9 mouse cellular contexts compared by ENCODE assay signal in the genomic region with DNA sequence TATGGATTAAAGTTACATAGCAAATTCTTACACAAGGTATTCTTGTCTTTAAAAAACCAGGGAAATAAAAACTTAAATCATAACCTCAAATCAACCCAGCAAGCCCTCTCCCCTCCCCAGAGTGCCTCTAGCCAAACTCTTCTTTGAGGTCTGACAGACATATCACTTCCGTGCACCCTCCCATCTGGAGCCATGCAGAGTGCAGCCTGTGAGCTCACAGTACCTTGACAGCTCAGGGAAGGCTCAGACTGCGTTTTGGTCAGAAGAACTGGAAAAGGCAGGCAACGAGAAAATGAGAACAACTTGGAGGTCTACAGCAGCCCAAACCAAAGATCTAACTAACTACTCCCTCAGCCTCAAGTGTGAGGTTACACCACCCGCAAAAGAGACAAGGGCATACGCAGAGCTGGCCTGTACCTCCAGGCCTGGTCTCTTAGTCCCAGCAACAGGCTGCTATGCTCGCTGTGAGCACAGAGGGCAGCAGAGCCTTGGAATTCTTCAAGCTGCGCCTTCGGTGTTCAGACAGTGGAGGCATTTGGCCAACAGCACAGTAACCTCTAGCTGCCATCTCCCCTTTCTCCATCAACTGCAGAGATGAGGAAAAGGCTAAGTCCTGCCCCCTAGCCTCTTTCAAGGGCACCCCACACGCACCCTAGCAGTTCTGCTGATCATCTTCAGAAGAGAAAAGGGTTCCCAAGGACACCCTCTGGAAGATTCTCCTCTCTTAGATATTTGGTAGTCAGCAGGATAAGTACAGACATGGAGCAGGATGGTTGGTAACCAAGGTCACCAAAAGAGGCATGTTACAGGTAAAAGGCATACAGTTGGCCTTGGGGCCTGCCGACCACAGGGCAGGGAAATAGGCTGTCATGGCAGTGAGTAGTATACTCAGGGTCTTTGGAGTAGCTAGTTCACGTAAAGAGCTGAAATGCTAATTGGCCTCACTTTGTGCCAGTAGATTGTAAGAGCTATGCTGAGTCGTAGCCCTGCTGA.
A peak's percentile ranks its signal among the peaks of the same experiment; 100 is the strongest.
DNase-seq lines count a peak whose midpoint lies in the region; ATAC-seq and TF ChIP-seq lines count a peak whose summit lies in the region.
"Had no signal": no experiment of that assay in that cellular context is flagged by ENCODE, and none has a peak within 500 bp of the region (broad histone marks: within the 10 kb centered on the region; RNA-seq: fewer than 3 reads in every experiment).

No protein-coding gene starts in this region.

- no peaks in the 10 kb centered on the region for H3K27me3 ChIP-seq in intestine, postnatal 0 days (replicated peaks; ENCODE audit: control insufficient read depth, insufficient read depth, low read length)
- H3K27me3 ChIP-seq in midbrain, embryonic 11.5 days (ENCODE audit: control insufficient read depth, insufficient read depth, low read length): no peaks in the 10 kb centered on the region
- H3K27me3 ChIP-seq in stomach, embryonic 15.5 days (replicated peaks): no peaks in the 10 kb centered on the region
- H3K27me3 ChIP-seq: megakaryocyte, embryonic 14.5 days had no signal

- intact Hi-C loops in left cerebral cortex, postnatal 14 days (cut with DNase I): loop anchor here (2.0 kb wide), 1 partner anchor 159 kb away; no protein-coding TSS in a partner anchor

- no peak overlapping the region for H3K27ac ChIP-seq in intestine, postnatal 0 days (ENCODE audit: low read depth, low read length)
- H3K27ac ChIP-seq in midbrain, embryonic 11.5 days (ENCODE audit: low read depth, low read length): no peak overlapping the region
- H3K27ac ChIP-seq in stomach, embryonic 15.5 days: no peak overlapping the region

- peak; percentile 82 for DNase-seq in adrenal gland, postnatal 14 days
- peak; percentile 72 for DNase-seq in embryo, embryonic 9.5 days (ENCODE audit: extremely low spot score)
- peak; percentile 94 for DNase-seq in heart, adult 11 months
- DNase-seq in left cerebral cortex, postnatal 14 days (ENCODE audit: low spot score in 2 of 2): peak; percentile 88 to 89
- peak; percentile 97 for DNase-seq in midbrain, embryonic 11.5 days (ENCODE audit: low spot score, missing footprints)

- peak; percentile 96 for TF ChIP-seq CTCF in intestine, postnatal 0 days (IDR thresholded peaks at IDR 0.05; ENCODE audit: low read depth)

- WGBS in intestine, postnatal 0 days: 39% methylated on average over 12 of the region's 12 CpGs
- WGBS in midbrain, embryonic 11.5 days: 28% methylated on average over 12 of the region's 12 CpGs
- 32% methylated on average over 12 of the region's 12 CpGs for WGBS in stomach, embryonic 15.5 days

- H3K9me3 ChIP-seq in intestine, postnatal 0 days (ENCODE audit: control insufficient read depth): no peaks in the 10 kb centered on the region
- no peaks in the 10 kb centered on the region for H3K9me3 ChIP-seq in midbrain, embryonic 11.5 days (ENCODE audit: control insufficient read depth, low read length)
- H3K9me3 ChIP-seq in stomach, embryonic 15.5 days: no peaks in the 10 kb centered on the region
- H3K9me3 ChIP-seq: megakaryocyte, embryonic 14.5 days had no signal

- H3K4me1 ChIP-seq in intestine, postnatal 0 days (replicated peaks; ENCODE audit: control insufficient read depth, insufficient read depth, low read length): no peaks in the 10 kb centered on the region
- H3K4me1 ChIP-seq in midbrain, embryonic 11.5 days (ENCODE audit: control insufficient read depth, insufficient read depth, low read length): peaks cover 13% of the 10 kb centered on the region
- no peaks in the 10 kb centered on the region; the same call in 1 of the 2 replicates for H3K4me1 ChIP-seq in stomach, embryonic 15.5 days
- H3K4me1 ChIP-seq: megakaryocyte, embryonic 14.5 days had no signal

- H3K4me3 ChIP-seq in intestine, postnatal 0 days (ENCODE audit: low read depth, low read length): no peak overlapping the region
- no peak overlapping the region for H3K4me3 ChIP-seq in midbrain, embryonic 11.5 days (ENCODE audit: low read depth, low read length)
- H3K4me3 ChIP-seq in stomach, embryonic 15.5 days (replicated peaks): no peak overlapping the region
- H3K4me3 ChIP-seq: megakaryocyte, embryonic 14.5 days had no signal

- H3K9ac ChIP-seq in intestine, postnatal 0 days (ENCODE audit: low read depth, low read length): no peak overlapping the region
- no peak overlapping the region for H3K9ac ChIP-seq in midbrain, embryonic 11.5 days (ENCODE audit: low read length)
- H3K9ac ChIP-seq in stomach, embryonic 15.5 days: no peak overlapping the region

- ATAC-seq in intestine, postnatal 0 days: peak; percentile 82
- peak; percentile 85 for ATAC-seq in midbrain, embryonic 11.5 days (ENCODE audit: low FRiP score)
- ATAC-seq in stomach, embryonic 15.5 days (ENCODE audit: insufficient read depth, low FRiP score, low read depth): peak; percentile 81; the same call in 1 of the 2 replicates
- ATAC-seq in inflammation-experienced regulatory T-cells, adult 6 months: no peak

- no peaks in the 10 kb centered on the region for H3K36me3 ChIP-seq in intestine, postnatal 0 days (ENCODE audit: control insufficient read depth, insufficient read depth)
- no peaks in the 10 kb centered on the region for H3K36me3 ChIP-seq in midbrain, embryonic 11.5 days (ENCODE audit: control insufficient read depth, insufficient read depth, low read length)
- no peaks in the 10 kb centered on the region for H3K36me3 ChIP-seq in stomach, embryonic 15.5 days

- H3K4me2 ChIP-seq in intestine, postnatal 0 days (replicated peaks; ENCODE audit: low read depth): no peak overlapping the region
- no peak overlapping the region for H3K4me2 ChIP-seq in midbrain, embryonic 11.5 days
- no peak overlapping the region for H3K4me2 ChIP-seq in stomach, embryonic 15.5 days
